In the genomic region with DNA sequence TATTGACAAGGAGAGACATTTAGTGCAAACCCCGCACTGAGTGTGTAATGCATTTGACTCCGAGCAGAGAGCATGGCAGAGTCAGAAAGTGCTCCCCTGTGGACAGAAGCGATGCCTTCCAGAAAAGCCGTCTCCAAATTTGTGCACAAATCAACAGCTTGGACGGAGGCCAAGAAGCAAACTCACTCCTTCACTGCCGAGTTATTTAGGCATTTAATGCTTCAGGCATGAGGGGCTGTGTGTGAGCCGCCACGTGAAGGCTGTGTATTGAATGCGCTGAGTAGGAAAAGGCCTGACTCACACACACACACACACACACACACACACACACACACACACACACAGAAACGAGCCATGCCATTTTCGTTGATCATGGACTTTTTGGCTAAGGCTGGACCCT, we compare ENCODE assay signal across 8 mouse cellular contexts.
DNase-seq lines count a peak whose midpoint lies in the region; ATAC-seq and TF ChIP-seq lines count a peak whose summit lies in the region.

No protein-coding gene starts in this region.

- no peaks in the 10 kb centered on the region; the same call in 1 of the 2 replicates for H3K27me3 ChIP-seq in hindbrain, embryonic 13.5 days
- peaks cover 9% of the 10 kb centered on the region; the same call in 1 of the 2 replicates for H3K27me3 ChIP-seq in hindbrain, embryonic 10.5 days (ENCODE audit: insufficient read depth, poor library complexity, severe bottlenecking)
- H3K27me3 ChIP-seq in limb, embryonic 13.5 days: no peaks in the 10 kb centered on the region

- ATAC-seq in hindbrain, embryonic 13.5 days (ENCODE audit: low FRiP score): peak; percentile 46
- ATAC-seq in limb, embryonic 13.5 days (ENCODE audit: low FRiP score, low read depth): peak; percentile 64
- ATAC-seq in megakaryocyte-erythroid progenitor cell, adult 5-6 weeks (replicated peaks; ENCODE audit: low FRiP score, low TSS enrichment, poor library complexity, severe bottlenecking): no peak
- no peak for ATAC-seq in granulocyte monocyte progenitor cell, adult 5-6 weeks (replicated peaks; ENCODE audit: poor library complexity, severe bottlenecking)

- no peaks in the 10 kb centered on the region for H3K9me3 ChIP-seq in hindbrain, embryonic 13.5 days
- H3K9me3 ChIP-seq in hindbrain, embryonic 10.5 days: no peaks in the 10 kb centered on the region
- H3K9me3 ChIP-seq in limb, embryonic 13.5 days: no peaks in the 10 kb centered on the region

- TF ChIP-seq CTCF in brain, embryonic 14.5 days (IDR thresholded peaks at IDR 0.05; ENCODE audit: borderline replicate concordance, extremely low read depth, insufficient read depth, insufficient read length): no peak

- no peaks in the 10 kb centered on the region for H3K36me3 ChIP-seq in hindbrain, embryonic 13.5 days
- H3K36me3 ChIP-seq in hindbrain, embryonic 10.5 days: no peaks in the 10 kb centered on the region
- no peaks in the 10 kb centered on the region for H3K36me3 ChIP-seq in limb, embryonic 13.5 days

- H3K4me2 ChIP-seq in hindbrain, embryonic 13.5 days: no peak overlapping the region
- peak overlapping the region; percentile 5; the same call in 1 of the 2 replicates for H3K4me2 ChIP-seq in limb, embryonic 13.5 days (replicated peaks)

- H3K4me1 ChIP-seq in hindbrain, embryonic 13.5 days (replicated peaks): peaks cover 15% of the 10 kb centered on the region; the same call in 1 of the 2 replicates
- peaks cover 4% of the 10 kb centered on the region for H3K4me1 ChIP-seq in hindbrain, embryonic 10.5 days (replicated peaks)
- H3K4me1 ChIP-seq in limb, embryonic 13.5 days: peaks cover 28% of the 10 kb centered on the region

- 50% methylated on average over 11 of the region's 11 CpGs for WGBS in hindbrain, embryonic 13.5 days
- WGBS in hindbrain, embryonic 10.5 days: 88% methylated on average over 11 of the region's 11 CpGs
- WGBS in limb, embryonic 13.5 days: 17% methylated on average over 11 of the region's 11 CpGs

- TF ChIP-seq POLR2A in brain, embryonic 14.5 days (IDR thresholded peaks at IDR 0.05; ENCODE audit: borderline replicate concordance, extremely low read depth, insufficient read depth, insufficient read length, poor library complexity, severe bottlenecking): no peak

- H3K9ac ChIP-seq in hindbrain, embryonic 13.5 days: no peak overlapping the region
- H3K9ac ChIP-seq in limb, embryonic 13.5 days: no peak overlapping the region

- no peak overlapping the region for H3K27ac ChIP-seq in hindbrain, embryonic 13.5 days
- no peak overlapping the region for H3K27ac ChIP-seq in hindbrain, embryonic 10.5 days
- no peak overlapping the region for H3K27ac ChIP-seq in limb, embryonic 13.5 days

- no peak overlapping the region for H3K4me3 ChIP-seq in hindbrain, embryonic 13.5 days
- H3K4me3 ChIP-seq in hindbrain, embryonic 10.5 days: no peak overlapping the region
- no peak overlapping the region for H3K4me3 ChIP-seq in limb, embryonic 13.5 days

- DNase-seq in hindbrain, embryonic 10.5 days (ENCODE audit: low spot score): no peak
- DNase-seq in 3T3-L1 (ENCODE audit: low read depth, low spot score): peak; percentile 3
- peak; percentile 92 for DNase-seq in brain, embryonic 14.5 days (ENCODE audit: low read depth)
- peak; percentile 32 to 55 for DNase-seq in frontal cortex, postnatal 36 days (ENCODE audit: low spot score in 2 of 2)

Comparison
In these comparisons a context has a peak if more than half of its experiments do, and no peak if none do; other contexts are left out.
1. ATAC-seq: peak in hindbrain, embryonic 13.5 days (single experiment) and limb, embryonic 13.5 days (single experiment); none in megakaryocyte-erythroid progenitor cell, adult 5-6 weeks (single experiment) and granulocyte monocyte progenitor cell, adult 5-6 weeks (single experiment).